Comparison of ENCODE assay signal across 9 mouse cellular contexts in the genomic region with DNA sequence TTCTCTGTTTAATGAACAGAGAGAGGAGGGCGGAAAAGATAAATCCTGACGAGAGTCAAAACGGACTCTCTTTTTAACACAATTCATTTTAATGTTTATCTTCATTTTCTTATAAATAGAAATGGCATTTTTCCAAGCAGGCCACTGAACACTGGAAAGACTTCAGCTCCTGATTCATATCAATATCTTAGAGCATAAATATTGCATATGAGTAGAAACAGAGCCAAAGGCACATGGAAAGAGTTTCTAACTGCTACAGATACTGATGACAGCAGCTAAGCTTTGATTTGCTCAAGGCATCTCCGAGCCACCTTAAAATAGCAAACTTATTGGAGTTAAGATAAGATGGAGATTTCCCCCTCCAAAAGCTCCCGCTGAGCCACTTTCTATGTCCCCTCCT. TPM values are rescaled to one million over a fixed set of nuclear protein-coding genes. Genes with fewer than 3 reads are reported as not detected.
DNase-seq lines count a peak whose midpoint lies in the region; ATAC-seq and TF ChIP-seq lines count a peak whose summit lies in the region.
"Had no signal": no experiment of that assay in that cellular context is flagged by ENCODE, and none has a peak within 500 bp of the region (broad histone marks: within the 10 kb centered on the region; RNA-seq: fewer than 3 reads in every experiment).

No protein-coding gene starts in this region.

- peaks cover 18% of the 10 kb centered on the region; the same call in 1 of the 2 replicates for H3K4me1 ChIP-seq in kidney, adult 2 months (ENCODE audit: control insufficient read depth, insufficient read depth, low read length)
- H3K4me1 ChIP-seq in embryonic facial prominence, embryonic 10.5 days: peaks cover 11% of the 10 kb centered on the region
- H3K4me1 ChIP-seq in hindbrain, postnatal 0 days (ENCODE audit: insufficient read depth, low read length): peaks cover 7% of the 10 kb centered on the region; the same call in 1 of the 2 replicates
- peaks cover 14% of the 10 kb centered on the region for H3K4me1 ChIP-seq in midbrain, embryonic 16.5 days (ENCODE audit: control insufficient read depth, insufficient read depth, low read length)

- no peak for DNase-seq in kidney, adult 2 months
- DNase-seq in kidney, adult 18-20 months: no peak
- DNase-seq in embryonic facial prominence, embryonic 10.5 days (ENCODE audit: low spot score): no peak
- no peak for DNase-seq in hindbrain, postnatal 0 days (ENCODE audit: low spot score)
- no peak for DNase-seq in natural killer cell, adult 2 months (ENCODE audit: low spot score in 2 of 2)
- no peak for DNase-seq in urinary bladder, postnatal 36 days (ENCODE audit: low spot score in 2 of 2)
- no peak for DNase-seq in left cerebral cortex, adult 8-10 months (ENCODE audit: low spot score in 2 of 2)

- no peak for TF ChIP-seq POLR2A in kidney, adult 2 months (IDR thresholded peaks at IDR 0.05; ENCODE audit: low read depth, low read length)

- ATAC-seq in hindbrain, postnatal 0 days: no peak
- ATAC-seq in midbrain, embryonic 16.5 days: peak; percentile 12; the same call in 1 of the 2 replicates

- peak overlapping the region; percentile 66 for H3K4me2 ChIP-seq in hindbrain, postnatal 0 days (ENCODE audit: low read depth, low read length)
- peak overlapping the region; percentile 75 for H3K4me2 ChIP-seq in midbrain, embryonic 16.5 days (ENCODE audit: low read length)

- 4% methylated on average over 5 of the region's 5 CpGs for WGBS in kidney, adult 2 months
- 19% methylated on average over 5 of the region's 5 CpGs for WGBS in embryonic facial prominence, embryonic 10.5 days
- 4% methylated on average over 5 of the region's 5 CpGs for WGBS in hindbrain, postnatal 0 days
- WGBS in midbrain, embryonic 16.5 days: 5% methylated on average over 5 of the region's 5 CpGs

- peaks cover under 1% of the 10 kb centered on the region; the same call in 1 of the 2 replicates for H3K36me3 ChIP-seq in kidney, adult 2 months (ENCODE audit: control insufficient read depth, insufficient read depth, low read length)
- H3K36me3 ChIP-seq in embryonic facial prominence, embryonic 10.5 days (replicated peaks): no peaks in the 10 kb centered on the region
- H3K36me3 ChIP-seq in hindbrain, postnatal 0 days (ENCODE audit: insufficient read depth, low read length): no peaks in the 10 kb centered on the region
- no peaks in the 10 kb centered on the region for H3K36me3 ChIP-seq in midbrain, embryonic 16.5 days (ENCODE audit: control insufficient read depth, insufficient read depth, low read length)
- H3K36me3 ChIP-seq: G1E had no signal

- no peak for TF ChIP-seq CTCF in kidney, adult 2 months (conservative IDR thresholded peaks at IDR 0.05; ENCODE audit: insufficient read depth, insufficient read length, low read depth, low read length)
- TF ChIP-seq CTCF in hindbrain, postnatal 0 days (IDR thresholded peaks at IDR 0.05; ENCODE audit: low read depth): no peak

- H3K4me3 ChIP-seq in kidney, adult 2 months (ENCODE audit: insufficient read depth, low read depth, low read length): peak overlapping the region; percentile 78
- peak overlapping the region; percentile 65 for H3K4me3 ChIP-seq in embryonic facial prominence, embryonic 10.5 days
- H3K4me3 ChIP-seq in hindbrain, postnatal 0 days (ENCODE audit: low read length): peak overlapping the region; percentile 50
- peak overlapping the region; percentile 47 for H3K4me3 ChIP-seq in midbrain, embryonic 16.5 days (ENCODE audit: low read depth, low read length)

- H3K27me3 ChIP-seq in kidney, adult 2 months (replicated peaks; ENCODE audit: control insufficient read depth, insufficient read depth, low read length): no peaks in the 10 kb centered on the region
- no peaks in the 10 kb centered on the region for H3K27me3 ChIP-seq in embryonic facial prominence, embryonic 10.5 days (replicated peaks; ENCODE audit: low read depth, poor library complexity, severe bottlenecking)
- no peaks in the 10 kb centered on the region for H3K27me3 ChIP-seq in hindbrain, postnatal 0 days (ENCODE audit: insufficient read depth, low read length)
- H3K27me3 ChIP-seq in midbrain, embryonic 16.5 days (ENCODE audit: control insufficient read depth, insufficient read depth, low read depth, low read length): no peaks in the 10 kb centered on the region

- peak overlapping the region; percentile 43 for H3K9ac ChIP-seq in hindbrain, postnatal 0 days (replicated peaks; ENCODE audit: low read length)
- H3K9ac ChIP-seq in midbrain, embryonic 16.5 days (ENCODE audit: low read depth, low read length): peak overlapping the region; percentile 53

- no peaks in the 10 kb centered on the region for H3K9me3 ChIP-seq in embryonic facial prominence, embryonic 10.5 days
- H3K9me3 ChIP-seq in hindbrain, postnatal 0 days (ENCODE audit: low read length): no peaks in the 10 kb centered on the region
- H3K9me3 ChIP-seq in midbrain, embryonic 16.5 days (replicated peaks; ENCODE audit: control insufficient read depth, low read length, poor library complexity, severe bottlenecking): no peaks in the 10 kb centered on the region

- peak overlapping the region; percentile 96 for H3K27ac ChIP-seq in kidney, adult 2 months (ENCODE audit: insufficient read depth, low read depth, low read length)
- no peak overlapping the region for H3K27ac ChIP-seq in embryonic facial prominence, embryonic 10.5 days (replicated peaks)
- H3K27ac ChIP-seq in hindbrain, postnatal 0 days: peak overlapping the region; percentile 77
- peak overlapping the region; percentile 74; the same call in 1 of the 2 replicates for H3K27ac ChIP-seq in midbrain, embryonic 16.5 days (ENCODE audit: low read length)

RNA-seq across cellular contexts. Expression of a gene that starts 14.3 kb away (rescaled TPM):
- 23.0 and 23.1 TPM in 2 replicates for polyA plus RNA-seq in kidney, adult 2 months (2012; rRNA removed)
- 1.2 and 2.6 TPM in 2 replicates for polyA plus RNA-seq in embryonic facial prominence, embryonic 10.5 days (2016; fragmentation: Nextera tagmentation; extraction: Ambion mirVana)
- 14.5 and 16.3 TPM in 2 replicates for total RNA-seq in hindbrain, postnatal 0 days (2014; rRNA removed)
- 20.3 and 22.6 TPM in 2 replicates for polyA plus RNA-seq in hindbrain, postnatal 0 days (2015; fragmentation: Nextera tagmentation; extraction: Ambion mirVana)
- polyA plus RNA-seq in midbrain, embryonic 16.5 days (2015; fragmentation: Nextera tagmentation; extraction: Ambion mirVana): 15.0 and 17.1 TPM in 2 replicates
- total RNA-seq in left cerebral cortex, adult 8-10 months (2022): 10 to 100 TPM; 48.9 to 61.7 (median 54.2) TPM
- polyA plus RNA-seq: G1E had no signal
